Mouse (Mus musculus) kidney, embryonic 16.5 days (tissue): ENCODE measurements around the gene Tmem104. TPM values are rescaled to one million over a fixed set of nuclear protein-coding genes. Genes with fewer than 3 reads are reported as not detected.

Source experiments
- ATAC-seq: fragments of 200-750 bp; cut with Nextera tagmentation; 2 replicates; pipeline ENCODE4 v1.8.0; 2017; ENCODE audit warnings: moderate TSS enrichment; ENCODE audit not compliant: low FRiP score, low TSS enrichment
- H3K27ac ChIP-seq: fragments of 300-500 bp; sonication (generic); 2 replicates; pipeline ENCODE4 v1.5.1; 2014; ENCODE audit warnings: low read length
- H3K27me3 ChIP-seq: fragments of 300-500 bp; sonication (generic); 2 replicates; pipeline ENCODE4 v1.6.1; 2014; ENCODE audit warnings: low read length, control low read depth, mixed read lengths; ENCODE audit not compliant: insufficient read depth
- H3K36me3 ChIP-seq: fragments of 300-500 bp; sonication (generic); 2 replicates; pipeline ENCODE4 v1.6.1; 2014; ENCODE audit warnings: low read length, control low read depth, mixed read lengths; ENCODE audit not compliant: insufficient read depth
- H3K4me1 ChIP-seq: fragments of 300-500 bp; sonication (generic); 2 replicates; pipeline ENCODE4 v1.6.1; 2014; ENCODE audit warnings: low read length, control low read depth, mixed read lengths; ENCODE audit not compliant: insufficient read depth
- H3K4me2 ChIP-seq: fragments of 300-500 bp; sonication (generic); replicated peaks from 2 replicates; pipeline ENCODE4 v1.6.1; 2014; ENCODE audit warnings: low read depth, low read length
- H3K4me3 ChIP-seq: fragments of 300-500 bp; sonication (generic); 2 replicates; pipeline ENCODE4 v1.5.1; 2014; ENCODE audit warnings: mild to moderate bottlenecking, low read length
- H3K9ac ChIP-seq: fragments of 300-500 bp; sonication (generic); replicated peaks from 2 replicates; pipeline ENCODE4 v1.6.1; 2014; ENCODE audit warnings: low read length
- H3K9me3 ChIP-seq: fragments of 300-500 bp; sonication (generic); 2 replicates; pipeline ENCODE4 v1.6.1; 2016; ENCODE audit warnings: low read length, control low read depth
- WGBS: fragments of 180-500 bp; shearing (Covaris S2); extraction: QIAGEN DNeasy Blood & Tissue Kit; methylation state at CpG from one replicate; pipeline ENCODE4 v1.1.7; 2014; 5-methylcytosine and 5-hydroxymethylcytosine counted together
- polyA plus RNA-seq: library from polyadenylated mRNA; unstranded; fragments of >200 nt; fragmentation: Nextera tagmentation; extraction: Ambion mirVana; gene quantifications from 2 replicates; pipeline ENCODE4 v1.2.1, GENCODE M21; 2015

Tmem104 gene
- polyA plus RNA-seq, 1 experiment from 2014 or later, result 13.8 TPM

GRCm38 (mm10) chr11:115247240-115247639, 60.0 kb downstream of the Tmem104 start:
- WGBS, result 24% methylated on average over 3 of the region's 3 CpGs
- peaks cover 68% of the 10 kb centered on the region for H3K27me3 ChIP-seq
- no peak for ATAC-seq

GRCm38 (mm10) chr11:115247945-115248344, 60.7 kb downstream of the Tmem104 start:
- WGBS, result 60% methylated on average over 6 of the region's 6 CpGs
- Histone ChIP-seq H3K4me1 (peaks cover 25% of the 10 kb centered on the region), H3K4me2 (no peak overlapping the region), H3K36me3 (peaks cover 4% of the 10 kb centered on the region; the same call in 1 of the 2 replicates), H3K4me3 (no peak overlapping the region), H3K9ac (no peak overlapping the region), H3K27me3 (peaks cover 74% of the 10 kb centered on the region), H3K27ac (no peak overlapping the region), H3K9me3 (no peaks in the 10 kb centered on the region)
- no peak for ATAC-seq

More at GRCm38 (mm10) chr11:115247240-115247639, 60.0 kb downstream of the Tmem104 start:
- Histone ChIP-seq H3K4me2 (no peak overlapping the region), H3K9ac (no peak overlapping the region), H3K4me1 (peaks cover 25% of the 10 kb centered on the region), H3K36me3 (peaks cover 4% of the 10 kb centered on the region; the same call in 1 of the 2 replicates), H3K27ac (no peak overlapping the region), H3K4me3 (no peak overlapping the region), H3K9me3 (no peaks in the 10 kb centered on the region)

GRCm38 (mm10) chr11:115249721-115250404, 62.6 kb downstream of the Tmem104 start:
- WGBS, result 1% methylated on average over 63 of the region's 63 CpGs
- H3K4me3 ChIP-seq, result peak overlapping the region; percentile 44
- H3K36me3 ChIP-seq, result no peaks in the 10 kb centered on the region
- H3K4me2 ChIP-seq, result peak overlapping the region; percentile 70
- peak overlapping the region; percentile 22; the same call in 1 of the 2 replicates for H3K9ac ChIP-seq
- peaks cover 86% of the 10 kb centered on the region for H3K27me3 ChIP-seq
- no peak for ATAC-seq
- H3K4me1 ChIP-seq, result peaks cover 25% of the 10 kb centered on the region
- no peak overlapping the region for H3K27ac ChIP-seq
- no peaks in the 10 kb centered on the region for H3K9me3 ChIP-seq

GRCm38 (mm10) chr11:115250405-115251090, 63.3 kb downstream of the Tmem104 start:
- peak overlapping the region; percentile 70 for H3K4me2 ChIP-seq
- H3K9me3 ChIP-seq, result no peaks in the 10 kb centered on the region
- 1% methylated on average over 36 of the region's 36 CpGs for WGBS
- H3K36me3 ChIP-seq, result no peaks in the 10 kb centered on the region
- no peak for ATAC-seq
- peak overlapping the region; percentile 44 for H3K4me3 ChIP-seq
- peaks cover 88% of the 10 kb centered on the region for H3K27me3 ChIP-seq
- peak overlapping the region; percentile 22; the same call in 1 of the 2 replicates for H3K9ac ChIP-seq
- peaks cover 19% of the 10 kb centered on the region for H3K4me1 ChIP-seq
- H3K27ac ChIP-seq, result no peak overlapping the region

GRCm38 (mm10) chr11:115251258-115251657, 64.0 kb downstream of the Tmem104 start:
- Histone ChIP-seq H3K4me1 (peaks cover 15% of the 10 kb centered on the region), H3K4me2 (no peak overlapping the region), H3K36me3 (no peaks in the 10 kb centered on the region), H3K9ac (no peak overlapping the region), H3K27ac (no peak overlapping the region), H3K27me3 (peaks cover 85% of the 10 kb centered on the region), H3K4me3 (no peak overlapping the region), H3K9me3 (no peaks in the 10 kb centered on the region)
- no peak for ATAC-seq
- 61% methylated on average over 3 of the region's 3 CpGs for WGBS

- H3K4me3 ChIP-seq, result peak overlapping the region; percentile 17; the same call in 1 of the 2 replicates
- peaks cover 88% of the 10 kb centered on the region for H3K27me3 ChIP-seq
- ATAC-seq, result peak; percentile 40; the same call in 1 of the 2 replicates
- H3K9me3 ChIP-seq, result no peaks in the 10 kb centered on the region
- H3K36me3 ChIP-seq, result no peaks in the 10 kb centered on the region
- H3K27ac ChIP-seq, result no peak overlapping the region
- H3K4me2 ChIP-seq, result peak overlapping the region; percentile 13; the same call in 1 of the 2 replicates
- 16% methylated on average over 59 of the region's 59 CpGs for WGBS
- H3K9ac ChIP-seq, result no peak overlapping the region
- 0 out of 2 replicates have a peak, but pooled peaks cover 7% of the 10 kb centered on the region for H3K4me1 ChIP-seq
Observed at GRCm38 (mm10) chr11:115257775-115258510, 70.7 kb downstream of the Tmem104 start.

- no peak overlapping the region for H3K9ac ChIP-seq
- ATAC-seq, result no peak
- H3K27me3 ChIP-seq, result peaks cover 93% of the 10 kb centered on the region
- H3K4me1 ChIP-seq, result 0 out of 2 replicates have a peak, but pooled peaks cover 7% of the 10 kb centered on the region
- H3K9me3 ChIP-seq, result no peaks in the 10 kb centered on the region
- H3K36me3 ChIP-seq, result no peaks in the 10 kb centered on the region
- WGBS, result 39% methylated on average over 4 of the region's 4 CpGs
- no peak overlapping the region for H3K4me3 ChIP-seq
- no peak overlapping the region for H3K27ac ChIP-seq
- H3K4me2 ChIP-seq, result no peak overlapping the region
Observed at GRCm38 (mm10) chr11:115259134-115259533, 71.8 kb downstream of the Tmem104 start.

GRCm38 (mm10) chr11:115262954-115263353, 75.7 kb downstream of the Tmem104 start:
- Histone ChIP-seq H3K4me3 (no peak overlapping the region), H3K9me3 (no peaks in the 10 kb centered on the region), H3K36me3 (no peaks in the 10 kb centered on the region), H3K4me2 (no peak overlapping the region), H3K4me1 (peaks cover 20% of the 10 kb centered on the region), H3K27me3 (peaks cover 100% of the 10 kb centered on the region), H3K9ac (no peak overlapping the region), H3K27ac (no peak overlapping the region)
- WGBS, result 84% methylated on average over 11 of the region's 11 CpGs
- ATAC-seq, result no peak

- Histone ChIP-seq H3K9ac (no peak overlapping the region), H3K4me2 (no peak overlapping the region), H3K9me3 (no peaks in the 10 kb centered on the region), H3K27me3 (peaks cover 98% of the 10 kb centered on the region), H3K4me1 (peaks cover 17% of the 10 kb centered on the region), H3K36me3 (no peaks in the 10 kb centered on the region), H3K27ac (no peak overlapping the region), H3K4me3 (no peak overlapping the region)
- WGBS, result 62% methylated on average over 7 of the region's 7 CpGs
- no peak for ATAC-seq
Observed at GRCm38 (mm10) chr11:115264136-115264861, 77.0 kb downstream of the Tmem104 start.
